Mouse (Mus musculus): ENCODE data around the gene Dcxr. TPM values are rescaled to one million over a fixed set of nuclear protein-coding genes. Genes with fewer than 3 reads are reported as not detected.

Gene Dcxr
- 31.5 TPM in 2 replicates for polyA plus RNA-seq (2021; fragmentation: Nextera tagmentation)
- long read RNA-seq, experiment 1, transcript Dcxr-201 (8 exons, 892 nt): minor isoform, 6 of 23 reads
- long read RNA-seq, experiment 1, transcript Dcxr-202 (7 exons, 830 nt): major isoform, 12 of 23 reads
- long read RNA-seq, experiment 1, partial matches to known transcripts: 4 of 23 reads
- long read RNA-seq, experiment 1, other reads (novel, unspliced or antisense): 1 of 23 reads
- long read RNA-seq, experiment 2, transcript Dcxr-202 (7 exons, 830 nt): major isoform, 5 of 12 reads
- long read RNA-seq, experiment 2, partial matches to known transcripts: 3 of 12 reads
- long read RNA-seq, experiment 2, other reads (novel, unspliced or antisense): 0 of 12 reads

DNA sequence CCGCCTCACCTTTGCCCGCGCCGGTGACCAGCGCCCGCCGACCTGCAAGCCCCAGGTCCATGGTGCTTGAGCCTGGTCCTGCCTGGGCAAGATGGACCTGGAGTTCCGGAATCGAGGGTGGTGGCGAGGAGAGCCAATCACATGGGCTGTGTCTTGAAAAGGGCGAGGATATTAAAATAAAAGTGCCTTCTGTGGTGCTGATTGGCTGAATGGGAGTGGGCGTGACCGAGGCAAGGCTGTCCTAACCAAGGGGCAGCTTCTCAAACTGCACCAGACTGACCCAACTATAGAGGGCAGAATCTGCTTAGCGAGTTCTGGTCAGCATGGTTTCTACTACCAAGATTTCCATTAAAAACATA, at the start of gene Dcxr:
TSS of gene Dcxr (minus strand) at position 113 of the 359 bp plus-strand sequence.

DNA sequence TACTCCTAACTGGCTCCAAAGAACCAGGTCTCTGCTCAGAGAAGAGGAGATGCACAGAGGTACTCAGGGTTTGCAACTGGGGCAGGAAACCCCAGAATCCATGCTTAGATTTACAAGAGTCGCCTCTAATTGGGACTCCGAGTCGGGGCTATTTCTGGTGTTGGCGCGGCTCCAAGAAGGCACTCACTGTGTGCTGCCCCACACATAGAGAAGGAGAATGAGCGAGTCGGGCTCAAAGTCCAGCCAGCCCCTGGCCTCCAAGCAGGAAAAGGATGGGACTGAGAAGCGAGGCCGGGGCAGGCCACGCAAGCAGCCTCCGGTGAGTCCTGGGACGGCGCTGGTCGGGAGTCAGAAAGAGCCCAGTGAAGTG, 35.6 kb upstream of the Dcxr start, which contains the start of gene Hmga1b:
TSS of gene Hmga1b (plus strand) at position 123 of the 370 bp plus-strand sequence.

GRCm38 (mm10) chr11:120731858-120732680, 5.0 kb upstream of the Dcxr start, which contains the start of gene Cbr2:
Gene Cbr2 (minus strand): TSS chr11:120732114.

DNA sequence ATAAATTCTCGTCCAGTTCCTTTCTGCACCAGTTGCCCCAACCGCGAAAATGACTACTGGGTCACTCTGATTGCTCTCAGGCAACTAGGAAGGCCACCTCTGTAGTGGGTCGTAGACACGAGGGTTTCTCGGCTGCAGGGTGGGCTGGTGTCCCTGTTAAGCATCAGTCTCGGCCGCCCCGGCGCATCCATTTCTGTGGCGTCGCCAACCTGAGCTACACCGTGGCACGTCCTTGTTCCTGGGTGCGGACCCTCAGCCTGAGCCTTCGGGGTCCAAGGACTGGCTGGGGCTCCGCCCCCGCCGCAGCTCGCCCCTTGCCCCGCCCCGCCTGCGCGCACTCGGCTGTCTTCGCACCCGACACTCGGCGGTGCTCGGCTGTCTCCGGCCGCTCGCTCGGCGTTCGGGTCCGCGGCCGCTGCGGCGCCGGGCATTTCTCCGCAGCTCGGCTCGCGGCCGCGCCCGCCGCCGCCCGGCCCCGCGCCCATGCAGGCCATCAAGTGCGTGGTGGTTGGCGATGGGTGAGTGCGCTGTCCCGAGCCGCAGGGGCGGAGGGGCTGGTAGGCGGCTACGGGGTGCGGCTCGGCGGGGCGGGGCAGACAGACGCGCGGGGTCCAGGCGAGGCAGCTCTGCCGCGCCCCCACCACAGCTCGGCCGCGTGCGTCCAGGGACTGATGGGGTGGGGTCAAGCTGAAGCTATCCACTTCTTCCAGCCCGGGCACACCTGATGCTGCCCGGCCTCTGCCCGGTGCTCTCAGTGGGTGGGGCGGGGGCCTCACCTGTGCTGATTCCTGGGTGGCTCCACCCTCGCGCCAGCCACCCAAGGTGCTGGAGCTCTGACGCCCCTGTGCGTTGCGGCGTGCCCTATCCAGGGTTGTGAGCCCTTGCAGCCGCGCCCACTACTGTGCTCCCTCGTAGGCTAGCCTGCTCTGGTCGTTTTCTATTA, 5.7 kb downstream of the Dcxr start, which contains the start of gene Rac3:
TSS of gene Rac3 (plus strand) at position 347 of the 943 bp plus-strand sequence.

GRCm38 (mm10) chr11:120713580-120714518, 13.2 kb downstream of the Dcxr start, which contains the start of the genes Cenpx and Lrrc45:
Gene Cenpx (minus strand): TSS chr11:120713738.
Gene Lrrc45 (plus strand): TSS chr11:120713925.

Other genes starting within 250 kb of the Dcxr start
- gene Mrpl12, start 242.7 kb downstream of the Dcxr start, polyA plus RNA-seq (2021; fragmentation: Nextera tagmentation): 104 and 110 TPM in 2 replicates
- 13.3 and 13.5 TPM in 2 replicates for gene Slc25a10, start 235.4 kb downstream of the Dcxr start, polyA plus RNA-seq (2021; fragmentation: Nextera tagmentation)
- 0.06 TPM in 1 of 2 replicates, not detected in the other for gene Gcgr, start 196.6 kb downstream of the Dcxr start, polyA plus RNA-seq (2021; fragmentation: Nextera tagmentation)
- gene Mcrip1, start 177.6 kb downstream of the Dcxr start, polyA plus RNA-seq (2021; fragmentation: Nextera tagmentation): 224 and 238 TPM in 2 replicates
- not detected in 2 replicates for gene Ppp1r27, start 176.1 kb downstream of the Dcxr start, polyA plus RNA-seq (2021; fragmentation: Nextera tagmentation)
- 126 and 135 TPM in 2 replicates for gene P4hb, start 154.0 kb downstream of the Dcxr start, polyA plus RNA-seq (2021; fragmentation: Nextera tagmentation)
- gene Arhgdia, start 145.7 kb downstream of the Dcxr start, polyA plus RNA-seq (2021; fragmentation: Nextera tagmentation): 199 and 207 TPM in 2 replicates
- 8.1 and 9.0 TPM in 2 replicates for gene Alyref, start 128.9 kb downstream of the Dcxr start, polyA plus RNA-seq (2021; fragmentation: Nextera tagmentation)
- 89.9 and 107 TPM in 2 replicates for gene Anapc11, start 128.9 kb downstream of the Dcxr start, polyA plus RNA-seq (2021; fragmentation: Nextera tagmentation)
- gene Npb, start 118.8 kb downstream of the Dcxr start, polyA plus RNA-seq (2021; fragmentation: Nextera tagmentation): 2.9 and 3.2 TPM in 2 replicates
- gene Pcyt2, start 109.3 kb downstream of the Dcxr start, polyA plus RNA-seq (2021; fragmentation: Nextera tagmentation): 107 and 110 TPM in 2 replicates
- gene Sirt7, start 102.0 kb downstream of the Dcxr start, polyA plus RNA-seq (2021; fragmentation: Nextera tagmentation): 18.0 and 18.2 TPM in 2 replicates
- gene Mafg, start 93.7 kb downstream of the Dcxr start, polyA plus RNA-seq (2021; fragmentation: Nextera tagmentation): 12.7 and 13.4 TPM in 2 replicates
- 3.6 and 4.8 TPM in 2 replicates for gene Pycr1, start 83.5 kb downstream of the Dcxr start, polyA plus RNA-seq (2021; fragmentation: Nextera tagmentation)
- 3.6 and 4.0 TPM in 2 replicates for gene Myadml2, start 79.1 kb downstream of the Dcxr start, polyA plus RNA-seq (2021; fragmentation: Nextera tagmentation)
- 0.49 and 1.1 TPM in 2 replicates for gene Notum, start 66.1 kb downstream of the Dcxr start, polyA plus RNA-seq (2021; fragmentation: Nextera tagmentation)
- 44.3 and 52.2 TPM in 2 replicates for gene Aspscr1, start 54.3 kb downstream of the Dcxr start, polyA plus RNA-seq (2021; fragmentation: Nextera tagmentation)
- 64.8 and 72.5 TPM in 2 replicates for gene Cenpx, start 13.5 kb downstream of the Dcxr start, polyA plus RNA-seq (2021; fragmentation: Nextera tagmentation)
- gene Lrrc45, start 13.4 kb downstream of the Dcxr start, polyA plus RNA-seq (2021; fragmentation: Nextera tagmentation): 5.4 and 6.0 TPM in 2 replicates
- 40.8 and 52.4 TPM in 2 replicates for gene Rac3, start 5.8 kb downstream of the Dcxr start, polyA plus RNA-seq (2021; fragmentation: Nextera tagmentation)
- gene Cbr2, start 4.8 kb upstream of the Dcxr start, polyA plus RNA-seq (2021; fragmentation: Nextera tagmentation): 0.85 and 1.5 TPM in 2 replicates
- 0.48 and 1.6 TPM in 2 replicates for gene Hmga1b, start 35.5 kb upstream of the Dcxr start, polyA plus RNA-seq (2021; fragmentation: Nextera tagmentation)
- gene Rfng, start 56.9 kb upstream of the Dcxr start, polyA plus RNA-seq (2021; fragmentation: Nextera tagmentation): 47.1 and 63.6 TPM in 2 replicates
- 257 and 261 TPM in 2 replicates for gene Gps1, start 57.0 kb upstream of the Dcxr start, polyA plus RNA-seq (2021; fragmentation: Nextera tagmentation)
- 35.9 and 39.6 TPM in 2 replicates for gene Dus1l, start 69.1 kb upstream of the Dcxr start, polyA plus RNA-seq (2021; fragmentation: Nextera tagmentation)
- 45.4 and 45.9 TPM in 2 replicates for gene Fasn, start 97.3 kb upstream of the Dcxr start, polyA plus RNA-seq (2021; fragmentation: Nextera tagmentation)
- 1.2 and 1.5 TPM in 2 replicates for gene Ccdc57, start 205.6 kb upstream of the Dcxr start, polyA plus RNA-seq (2021; fragmentation: Nextera tagmentation)
- 1.4 and 2.1 TPM in 2 replicates for gene Slc16a3, start 221.2 kb upstream of the Dcxr start, polyA plus RNA-seq (2021; fragmentation: Nextera tagmentation)